Mouse (Mus musculus) embryonic facial prominence, embryonic 10.5 days (tissue): Measurements from ENCODE around the gene 4921504E06Rik. TPM values are rescaled to one million over a fixed set of nuclear protein-coding genes. Genes with fewer than 3 reads are reported as not detected.

Experiments
- DNase-seq: peaks from one replicate; pipeline ENCODE4 v3.0.0-alpha.2; 2017; ENCODE audit warnings: low spot score
- H3K27ac ChIP-seq: fragments of 300-500 bp; sonication (generic); replicated peaks from 2 replicates; pipeline ENCODE4 v1.5.1; 2016; ENCODE audit warnings: mild to moderate bottlenecking
- H3K27me3 ChIP-seq: fragments of 300-500 bp; sonication (generic); replicated peaks from 2 replicates; pipeline ENCODE4 v1.6.1; 2016; ENCODE audit warnings: low read depth, mild to moderate bottlenecking; ENCODE audit not compliant: poor library complexity, severe bottlenecking
- H3K36me3 ChIP-seq: fragments of 300-500 bp; sonication (generic); replicated peaks from 2 replicates; pipeline ENCODE4 v1.6.1; 2016; ENCODE audit warnings: mild to moderate bottlenecking, moderate library complexity
- H3K4me1 ChIP-seq: fragments of 300-500 bp; sonication (generic); 2 replicates; pipeline ENCODE4 v1.6.1; 2016
- H3K4me3 ChIP-seq: fragments of 300-500 bp; sonication (generic); 2 replicates; pipeline ENCODE4 v1.5.1; 2016; ENCODE audit warnings: mild to moderate bottlenecking, moderate library complexity
- H3K9me3 ChIP-seq: fragments of 300-500 bp; sonication (generic); 2 replicates; pipeline ENCODE4 v1.6.1; 2016; ENCODE audit warnings: mild to moderate bottlenecking
- WGBS: fragments of 180-500 bp; shearing (Covaris S2); methylation state at CpG from one replicate; pipeline ENCODE4 v1.1.7; 2016; 5-methylcytosine and 5-hydroxymethylcytosine counted together
- polyA plus RNA-seq: library from polyadenylated mRNA; unstranded; fragments of >200 nt; fragmentation: Nextera tagmentation; extraction: Ambion mirVana; gene quantifications from 2 replicates; pipeline ENCODE4 v1.2.1, GENCODE M21; 2016

Gene 4921504E06Rik
- polyA plus RNA-seq, 1 experiment from 2014 or later, result not detected

GRCm38 (mm10) chr2:19458785-19459184 is 94.9 kb downstream of the 4921504E06Rik start:
- Histone ChIP-seq H3K4me1 (peaks cover 3% of the 10 kb centered on the region; the same call in 1 of the 2 replicates), H3K4me3 (no peak overlapping the region), H3K36me3 (no peaks in the 10 kb centered on the region), H3K27ac (no peak overlapping the region), H3K9me3 (no peaks in the 10 kb centered on the region), H3K27me3 (peaks cover 78% of the 10 kb centered on the region)
- DNase-seq, result no peak
- WGBS, result 35% methylated on average over 2 of the region's 2 CpGs

DNA sequence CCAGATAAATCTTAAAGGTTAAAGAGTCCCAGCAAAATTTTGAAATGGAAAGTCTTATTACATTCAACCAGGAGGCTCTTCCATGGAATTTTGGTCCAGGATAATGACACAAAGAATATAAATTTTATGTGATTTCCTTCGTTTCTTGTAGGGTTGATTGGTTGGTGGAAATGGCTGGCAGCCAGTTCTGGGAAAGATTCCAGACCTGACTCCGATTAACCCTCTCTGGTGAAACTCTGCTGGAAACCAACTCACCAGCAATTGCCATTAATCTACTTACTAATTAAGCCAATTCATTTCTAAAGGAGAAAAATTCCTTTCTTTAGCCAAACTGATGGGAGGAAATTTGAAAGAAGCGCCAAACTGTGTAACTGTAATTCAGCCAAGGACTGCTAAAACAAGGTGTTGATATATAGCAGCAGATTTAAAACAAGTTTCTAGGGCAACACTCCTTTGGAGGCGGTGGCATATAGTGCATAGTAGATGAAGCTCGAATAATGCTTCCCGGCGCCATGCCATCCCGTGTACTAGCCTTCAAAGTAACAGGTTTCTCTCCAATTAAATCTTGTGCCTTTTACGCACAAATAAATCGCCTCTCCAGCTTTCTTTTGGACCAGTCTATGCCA is 97.7 kb downstream of the 4921504E06Rik start:
- Histone ChIP-seq H3K36me3 (no peaks in the 10 kb centered on the region), H3K4me3 (no peak overlapping the region), H3K27ac (no peak overlapping the region), H3K4me1 (peaks cover 8% of the 10 kb centered on the region), H3K27me3 (peaks cover 92% of the 10 kb centered on the region), H3K9me3 (no peaks in the 10 kb centered on the region)
- DNase-seq, result no peak
- 8% methylated on average over 10 of the region's 10 CpGs for WGBS

DNA sequence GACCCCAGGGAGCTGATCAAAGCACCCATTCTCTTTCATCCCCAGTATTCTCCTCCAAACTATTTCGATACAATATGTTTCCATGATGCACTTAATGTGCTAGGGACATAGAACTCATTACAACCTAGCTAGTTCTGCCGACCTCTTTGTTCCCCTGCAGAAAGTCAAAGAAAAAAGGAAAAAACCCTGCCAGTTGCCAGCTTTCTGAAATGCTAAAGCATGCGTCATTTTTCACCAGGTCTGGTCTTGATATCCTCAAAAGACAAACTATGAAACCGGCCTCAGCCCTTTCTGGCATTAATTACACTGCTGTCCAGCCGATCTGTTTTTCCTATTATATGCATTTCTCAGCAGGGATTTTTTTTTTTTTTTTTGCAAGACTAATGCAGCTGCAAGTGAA is 98.5 kb downstream of the 4921504E06Rik start:
- no peaks in the 10 kb centered on the region for H3K9me3 ChIP-seq
- 2% methylated on average over 5 of the region's 5 CpGs for WGBS
- peaks cover 8% of the 10 kb centered on the region for H3K4me1 ChIP-seq
- no peak for DNase-seq
- peaks cover 96% of the 10 kb centered on the region for H3K27me3 ChIP-seq
- no peaks in the 10 kb centered on the region for H3K36me3 ChIP-seq
- no peak overlapping the region for H3K4me3 ChIP-seq
- no peak overlapping the region for H3K27ac ChIP-seq

DNA sequence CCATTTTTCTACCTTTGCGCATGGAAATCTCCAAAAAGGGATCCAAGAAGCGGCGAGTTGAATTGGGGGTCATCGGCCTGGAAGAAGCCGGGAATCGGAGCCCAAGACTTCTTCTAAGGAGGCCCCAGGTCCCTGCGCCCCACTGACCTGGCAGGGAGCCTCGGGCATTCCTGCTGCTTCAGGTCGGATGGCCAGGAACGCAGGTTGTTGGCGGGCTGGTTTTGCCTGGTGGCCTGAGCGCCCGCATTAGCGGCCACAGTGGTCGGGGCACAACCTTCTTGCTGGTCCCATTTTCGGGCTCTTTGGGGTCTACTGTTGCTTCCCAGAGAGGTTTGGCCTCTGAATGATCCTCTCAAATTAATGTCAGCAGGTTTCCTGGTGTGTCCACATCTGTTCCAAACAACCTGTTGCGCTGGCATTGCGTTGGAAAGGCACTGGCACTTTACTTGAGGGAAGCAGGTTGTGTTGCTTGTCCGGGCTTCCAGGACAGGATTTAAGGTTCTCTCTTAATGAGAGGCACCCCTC is 101.1 kb downstream of the 4921504E06Rik start:
- DNase-seq, result no peak
- Histone ChIP-seq H3K4me3 (peak overlapping the region; percentile 31; the same call in 1 of the 2 replicates), H3K36me3 (no peaks in the 10 kb centered on the region), H3K9me3 (no peaks in the 10 kb centered on the region), H3K4me1 (peaks cover 15% of the 10 kb centered on the region), H3K27me3 (peaks cover 100% of the 10 kb centered on the region), H3K27ac (no peak overlapping the region)
- under 1% methylated on average over 19 of the region's 19 CpGs for WGBS

DNA sequence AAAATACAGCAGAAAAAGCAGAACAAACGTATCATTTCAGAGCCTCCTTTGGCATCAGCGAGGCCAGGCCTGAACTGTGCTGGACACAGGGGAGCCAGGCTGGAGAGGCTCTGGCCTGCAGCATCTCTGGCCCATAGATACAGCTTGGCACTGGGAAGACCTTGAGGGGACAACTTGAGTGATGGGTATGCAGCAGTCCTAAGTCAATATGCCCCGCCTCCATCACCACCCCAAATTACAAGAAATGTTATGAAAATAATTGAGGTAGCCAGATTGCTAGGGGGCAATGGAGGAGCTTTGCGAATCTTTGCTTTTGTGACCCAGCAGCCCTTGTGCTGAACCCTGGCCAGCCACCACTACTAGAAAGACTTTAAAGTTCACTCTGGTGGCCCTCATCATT is 104.4 kb downstream of the 4921504E06Rik start:
- peaks cover 33% of the 10 kb centered on the region for H3K4me1 ChIP-seq
- H3K4me3 ChIP-seq, result no peak overlapping the region
- H3K27ac ChIP-seq, result no peak overlapping the region
- WGBS, result 16% methylated on average over 4 of the region's 4 CpGs
- peaks cover 100% of the 10 kb centered on the region for H3K27me3 ChIP-seq
- no peak for DNase-seq
- H3K36me3 ChIP-seq, result no peaks in the 10 kb centered on the region
- H3K9me3 ChIP-seq, result no peaks in the 10 kb centered on the region

- H3K27me3 ChIP-seq, result peaks cover 100% of the 10 kb centered on the region
- H3K27ac ChIP-seq, result no peak overlapping the region
- no peaks in the 10 kb centered on the region for H3K9me3 ChIP-seq
- peaks cover 33% of the 10 kb centered on the region for H3K4me1 ChIP-seq
- peak; percentile 68 for DNase-seq
- under 1% methylated on average over 31 of the region's 31 CpGs for WGBS
- peak overlapping the region; percentile 39 for H3K4me3 ChIP-seq
- no peaks in the 10 kb centered on the region for H3K36me3 ChIP-seq
These were observed 105.5 kb downstream of the 4921504E06Rik start for GRCm38 (mm10) chr2:19448042-19448700.

GRCm38 (mm10) chr2:19446746-19447145 is 107.0 kb downstream of the 4921504E06Rik start:
- DNase-seq, result no peak

GRCm38 (mm10) chr2:19445871-19446501 is 107.7 kb downstream of the 4921504E06Rik start:
- peaks cover 28% of the 10 kb centered on the region for H3K4me1 ChIP-seq
- peak; percentile 55 for DNase-seq
- H3K9me3 ChIP-seq, result no peaks in the 10 kb centered on the region
- peak overlapping the region; percentile 48 for H3K4me3 ChIP-seq
- H3K27me3 ChIP-seq, result peaks cover 100% of the 10 kb centered on the region
- WGBS, result under 1% methylated on average over 67 of the region's 67 CpGs
- H3K36me3 ChIP-seq, result no peaks in the 10 kb centered on the region
- no peak overlapping the region for H3K27ac ChIP-seq

More at GRCm38 (mm10) chr2:19446746-19447145, 107.0 kb downstream of the 4921504E06Rik start:
- Histone ChIP-seq H3K4me3 (peak overlapping the region; percentile 48; the same call in 1 of the 2 replicates), H3K27ac (no peak overlapping the region), H3K27me3 (peaks cover 100% of the 10 kb centered on the region), H3K4me1 (peaks cover 28% of the 10 kb centered on the region), H3K9me3 (no peaks in the 10 kb centered on the region), H3K36me3 (no peaks in the 10 kb centered on the region)
- WGBS, result under 1% methylated on average over 7 of the region's 7 CpGs

DNA sequence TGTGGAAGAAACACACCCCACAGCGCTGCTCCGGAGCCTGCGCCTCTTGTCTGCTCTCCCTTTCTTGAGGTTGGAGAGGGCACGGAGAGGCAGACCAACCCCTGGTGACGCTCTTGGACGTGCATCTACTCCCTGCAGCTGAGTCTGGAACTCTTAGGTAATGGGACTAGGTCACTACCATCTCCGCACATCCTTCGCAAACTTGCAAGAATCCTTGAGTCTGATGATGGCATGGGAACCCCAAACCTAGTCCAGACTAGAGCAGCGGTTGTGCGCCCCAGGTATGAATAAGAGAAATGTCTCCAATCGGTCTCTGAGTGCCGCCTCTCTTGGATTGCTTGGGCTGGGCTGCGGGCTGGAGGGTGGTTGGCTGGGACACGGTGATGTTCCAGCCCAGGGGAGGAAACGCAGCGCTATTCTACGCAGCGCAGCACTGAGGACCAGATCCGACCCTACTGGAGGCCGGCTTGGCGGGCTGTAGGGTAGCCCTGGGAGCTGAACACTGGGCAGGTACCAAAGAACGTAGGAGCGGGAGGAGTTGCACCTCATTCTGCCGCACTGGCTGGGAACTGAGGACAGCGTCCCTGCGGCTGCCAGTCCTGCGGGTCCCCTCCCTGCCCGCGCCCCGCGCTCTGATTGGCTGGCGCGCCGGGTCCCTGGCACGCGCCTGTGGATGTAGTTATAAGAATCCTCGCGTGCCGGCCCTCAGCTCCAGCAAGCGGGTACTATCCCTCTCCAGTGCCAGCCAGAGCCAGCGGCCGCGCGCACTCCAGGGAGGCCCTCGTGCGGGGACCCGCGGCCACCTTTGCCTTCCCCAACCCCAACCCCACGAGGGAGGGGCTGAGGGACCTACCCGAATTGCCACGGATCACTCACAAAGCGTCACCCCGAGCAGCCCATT is 108.5 kb downstream of the 4921504E06Rik start, which contains the start of gene Ptf1a:
TSS of gene Ptf1a (plus strand) at position 733 of the 901 bp plus-strand sequence.
- H3K9me3 ChIP-seq, result no peaks in the 10 kb centered on the region
- WGBS, result under 1% methylated on average over 53 of the region's 53 CpGs
- no peaks in the 10 kb centered on the region for H3K36me3 ChIP-seq
- H3K27ac ChIP-seq, result no peak within 1 kb of the TSS
- peaks cover 100% of the 10 kb centered on the region for H3K27me3 ChIP-seq
- peak; percentile 56 for DNase-seq
- H3K4me3 ChIP-seq, result peak within 1 kb of the TSS; percentile 48
- peaks cover 28% of the 10 kb centered on the region for H3K4me1 ChIP-seq

DNA sequence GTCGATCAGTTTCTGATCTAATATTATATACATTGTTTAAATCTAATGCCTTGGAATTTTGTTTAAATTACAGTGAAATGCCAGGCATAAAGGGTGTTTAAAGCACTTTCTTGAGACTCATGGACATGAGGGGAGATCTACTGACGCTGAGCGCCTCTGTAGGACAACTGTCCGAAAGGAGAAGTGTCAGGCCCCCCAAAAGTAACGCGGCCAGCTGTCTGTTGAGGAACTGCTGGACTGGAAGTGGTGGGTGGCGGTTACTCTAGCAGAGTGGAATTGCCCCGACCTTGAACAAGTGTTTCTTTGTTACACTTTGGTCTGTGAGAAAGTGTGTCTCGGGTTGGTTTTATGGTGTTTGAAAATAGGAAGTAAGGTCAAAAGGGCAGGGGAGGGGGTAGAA is 109.4 kb downstream of the 4921504E06Rik start:
- H3K27ac ChIP-seq, result no peak overlapping the region
- H3K27me3 ChIP-seq, result peaks cover 97% of the 10 kb centered on the region
- H3K9me3 ChIP-seq, result no peaks in the 10 kb centered on the region
- H3K4me1 ChIP-seq, result peaks cover 28% of the 10 kb centered on the region
- WGBS, result 2% methylated on average over 9 of the region's 9 CpGs
- H3K4me3 ChIP-seq, result no peak overlapping the region
- H3K36me3 ChIP-seq, result no peaks in the 10 kb centered on the region
- no peak for DNase-seq

- Histone ChIP-seq H3K4me3 (peak overlapping the region; percentile 36; the same call in 1 of the 2 replicates), H3K27ac (no peak overlapping the region)
These were observed 121.9 kb downstream of the 4921504E06Rik start for GRCm38 (mm10) chr2:19431614-19432323.

More at GRCm38 (mm10) chr2:19431614-19432323, 121.9 kb downstream of the 4921504E06Rik start:
- peak; percentile 38 for DNase-seq
- 1% methylated on average over 41 of the region's 41 CpGs for WGBS
- Histone ChIP-seq H3K9me3 (no peaks in the 10 kb centered on the region), H3K4me1 (peaks cover 17% of the 10 kb centered on the region), H3K27me3 (peaks cover 99% of the 10 kb centered on the region), H3K36me3 (no peaks in the 10 kb centered on the region)
